Mouse (Mus musculus): ENCODE measurements at regions not wholly inside any gene's neighbourhood (a gene's known extent, or its start where the extent isn't known, plus 50 kb on each side); places are given as distances from the start of the nearest gene placed in this dataset.
"Not testable (repeated sequence)": the region's sequence is repeated elsewhere in the genome, so short reads cannot be mapped to it uniquely, and the experiment has no call there.

DNA sequence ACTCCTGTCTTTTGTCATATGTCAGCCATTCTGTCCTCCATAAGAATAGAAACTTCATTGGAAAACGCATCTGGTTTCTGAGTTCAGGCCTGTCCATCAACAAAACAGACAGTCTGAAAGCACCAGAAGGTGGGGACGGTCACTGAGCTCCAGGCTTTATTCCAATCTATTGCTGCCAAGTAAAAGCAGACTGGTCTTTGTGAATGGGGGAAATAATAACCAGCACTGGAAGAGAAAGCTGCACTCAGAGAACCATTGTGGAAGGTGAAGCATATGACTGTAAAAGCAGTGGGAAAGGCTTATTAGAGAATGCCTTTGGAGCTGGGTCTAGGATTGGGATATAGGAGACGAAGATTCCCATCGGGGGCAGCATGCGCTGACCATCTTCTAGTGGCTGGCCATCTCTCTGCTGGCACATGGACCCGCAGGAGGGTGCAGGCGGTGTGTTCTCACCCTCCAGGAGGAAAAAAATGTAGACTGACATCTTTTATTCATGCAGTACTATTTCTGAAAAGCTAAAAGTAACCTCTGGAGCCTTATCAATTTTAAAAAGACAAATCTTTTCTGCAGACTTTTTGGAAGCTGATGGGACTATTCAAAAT lies 1638.0 kb downstream of the Car8 start:
- no peak for ATAC-seq (ENCODE audit: extremely low read depth, insufficient number of reproducible peaks, low FRiP score, poor library complexity, severe bottlenecking)

DNA sequence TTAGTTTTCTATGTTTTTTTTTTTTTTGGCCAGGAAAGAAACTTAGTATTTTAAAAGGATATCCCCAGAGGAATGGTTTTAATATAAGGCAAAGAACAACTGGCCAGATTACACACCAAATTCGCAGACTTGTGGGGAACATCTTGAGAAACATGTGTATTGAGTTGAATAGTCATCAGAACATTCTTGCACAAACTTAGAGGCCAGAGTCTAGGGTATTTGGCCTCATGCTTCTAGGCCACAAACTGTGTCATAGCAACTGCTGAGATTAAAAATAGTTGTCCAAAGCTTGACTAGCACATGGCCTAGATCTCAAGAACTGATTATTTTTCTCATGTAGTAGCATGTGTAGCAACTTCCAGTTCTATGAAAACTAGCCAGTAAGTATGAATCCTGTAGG lies 1642.5 kb downstream of the Car8 start:
- no peak for ATAC-seq (ENCODE audit: extremely low read depth, insufficient number of reproducible peaks, low FRiP score, poor library complexity, severe bottlenecking)

DNA sequence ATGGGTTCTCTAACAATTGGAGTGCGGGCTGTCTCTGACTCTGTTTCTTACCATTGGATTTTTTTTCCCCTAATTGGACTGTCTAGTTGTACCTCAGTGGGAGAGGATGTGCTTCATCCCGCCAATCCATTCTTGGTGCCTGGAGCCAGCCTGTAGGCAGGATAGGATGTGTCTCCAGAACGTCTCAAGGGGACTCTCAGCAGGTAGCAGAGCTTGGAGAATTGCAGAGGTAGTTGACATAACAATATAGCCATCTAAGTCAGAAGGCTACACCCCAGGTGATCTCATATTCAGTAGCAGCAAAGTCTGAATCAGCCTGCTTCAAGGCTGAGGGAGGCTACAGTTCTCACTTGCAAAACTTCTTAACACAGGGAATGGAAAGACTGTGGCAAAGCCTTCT lies 1646.0 kb downstream of the Car8 start:
- ATAC-seq (ENCODE audit: extremely low read depth, insufficient number of reproducible peaks, low FRiP score, poor library complexity, severe bottlenecking) = not testable (repeated sequence)

DNA sequence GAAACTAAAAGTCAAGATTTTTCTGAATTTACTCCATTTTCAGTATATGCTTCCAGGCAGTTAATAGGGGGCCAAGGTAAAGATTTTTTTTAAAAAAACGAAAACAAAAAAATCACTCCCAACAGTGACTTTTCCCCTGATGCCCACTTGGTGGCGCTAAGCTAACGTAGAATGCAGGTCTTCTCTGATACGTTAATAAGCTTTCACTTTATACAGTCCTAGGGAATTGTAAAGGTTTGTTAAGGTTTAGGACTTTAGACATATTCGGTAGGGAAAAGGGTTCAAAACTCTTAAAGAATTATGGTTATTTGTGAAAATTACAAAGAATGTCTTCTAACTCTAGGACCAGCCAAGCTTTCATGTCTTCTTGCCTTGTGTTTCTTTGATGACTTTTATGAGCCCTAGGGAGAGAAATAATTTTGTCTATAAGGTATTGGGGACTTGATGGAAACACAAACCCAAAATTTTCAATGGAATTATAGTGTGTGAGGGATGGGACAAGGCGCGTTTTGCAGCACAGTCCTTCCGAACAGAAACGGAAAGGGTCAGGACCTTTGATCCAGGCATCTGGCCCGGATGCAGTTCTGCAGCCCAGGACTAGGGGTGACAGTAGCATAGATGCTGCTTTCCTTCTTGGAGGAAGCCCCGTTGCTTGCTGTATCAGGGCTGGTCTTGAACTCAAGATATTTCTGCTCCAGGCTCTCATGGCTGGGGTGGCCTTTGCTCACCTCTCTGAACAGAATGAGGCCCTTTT lies 1677.1 kb downstream of the Car8 start:
- no peak for ATAC-seq (ENCODE audit: extremely low read depth, insufficient number of reproducible peaks, low FRiP score, poor library complexity, severe bottlenecking)

DNA sequence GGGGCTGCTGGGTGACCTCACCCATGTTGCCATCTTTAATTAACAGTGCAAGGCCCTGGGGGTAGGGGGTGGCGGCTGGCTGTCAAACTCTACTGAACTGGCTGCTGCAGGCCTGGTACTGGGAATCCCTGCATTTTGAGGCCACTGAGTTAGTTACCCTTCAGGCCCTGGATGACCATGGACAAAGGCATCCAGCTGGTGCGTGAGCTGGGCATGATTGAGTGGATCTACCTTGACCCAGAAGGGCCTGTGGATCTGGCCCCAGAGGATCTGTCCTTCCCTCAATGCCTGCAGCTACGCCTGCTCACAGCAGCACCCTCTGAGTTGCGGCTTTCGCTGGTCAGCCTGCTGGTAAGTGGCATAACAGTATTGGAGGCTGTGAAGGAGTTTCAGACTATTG lies 1699.2 kb downstream of the Car8 start:
- no peak for ATAC-seq (ENCODE audit: extremely low read depth, insufficient number of reproducible peaks, low FRiP score, poor library complexity, severe bottlenecking)

DNA sequence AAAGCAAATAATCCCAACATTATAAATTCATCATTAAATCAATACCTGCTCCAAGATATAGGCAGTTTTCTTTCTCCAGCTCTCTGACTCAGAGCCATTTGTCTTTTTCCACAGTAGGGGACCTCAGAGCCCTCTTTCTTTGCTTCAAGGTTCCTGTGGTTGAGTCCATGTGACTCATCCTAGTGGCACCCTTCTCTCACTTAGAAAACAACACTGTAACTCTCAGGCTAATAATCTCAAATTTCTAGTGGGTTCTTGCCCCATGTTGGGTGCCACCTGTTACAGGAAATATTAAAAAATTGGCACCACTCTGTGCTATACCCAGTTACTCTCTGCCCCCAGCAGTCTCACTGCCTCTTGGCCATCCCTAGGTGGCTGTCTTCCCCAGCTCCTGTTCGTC lies 1706.4 kb downstream of the Car8 start:
- ATAC-seq (ENCODE audit: extremely low read depth, insufficient number of reproducible peaks, low FRiP score, poor library complexity, severe bottlenecking) = no peak

DNA sequence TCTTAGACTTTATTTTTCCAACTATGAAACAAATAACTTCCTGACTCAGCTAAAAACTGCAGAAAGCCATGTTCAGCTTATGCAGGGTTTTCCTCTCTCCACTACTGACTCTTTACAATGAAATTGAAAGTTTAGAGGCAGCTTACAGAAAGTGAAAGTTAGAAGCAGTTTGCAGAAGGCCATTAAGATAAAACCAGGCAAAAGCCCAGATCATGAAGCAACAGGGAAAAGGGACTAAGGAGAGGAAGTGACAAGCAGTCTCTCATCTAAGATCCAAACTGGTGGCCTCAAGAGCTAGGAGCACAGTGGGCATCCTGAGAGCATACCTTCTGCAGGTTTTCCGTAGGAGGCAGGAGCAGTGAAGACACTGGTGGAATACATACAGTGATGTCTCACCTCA lies 1721.2 kb downstream of the Car8 start:
- ATAC-seq (ENCODE audit: extremely low read depth, insufficient number of reproducible peaks, low FRiP score, poor library complexity, severe bottlenecking) = no peak

DNA sequence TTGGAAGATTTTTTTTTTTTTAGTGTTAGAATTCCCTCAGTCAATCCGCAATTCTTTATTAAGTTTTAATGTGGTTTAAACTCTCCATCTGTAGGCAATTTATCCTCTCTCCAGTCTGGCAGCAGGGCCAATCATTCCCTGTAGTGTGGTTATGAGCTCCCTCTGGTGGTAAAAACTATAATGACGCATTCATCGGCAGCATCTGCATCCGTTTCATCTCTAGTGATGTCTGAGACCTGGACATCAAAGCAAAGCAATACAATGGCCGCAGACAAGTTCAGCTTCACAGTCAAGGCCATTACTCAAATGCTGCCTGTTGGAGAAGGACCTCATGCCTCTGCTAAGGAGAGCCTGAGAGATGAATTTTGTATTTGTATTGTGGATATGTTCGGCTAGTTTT lies 1721.7 kb upstream of the Impad1 start:
- peak; percentile 78 for ATAC-seq (ENCODE audit: extremely low read depth, insufficient number of reproducible peaks, low FRiP score, poor library complexity, severe bottlenecking)

DNA sequence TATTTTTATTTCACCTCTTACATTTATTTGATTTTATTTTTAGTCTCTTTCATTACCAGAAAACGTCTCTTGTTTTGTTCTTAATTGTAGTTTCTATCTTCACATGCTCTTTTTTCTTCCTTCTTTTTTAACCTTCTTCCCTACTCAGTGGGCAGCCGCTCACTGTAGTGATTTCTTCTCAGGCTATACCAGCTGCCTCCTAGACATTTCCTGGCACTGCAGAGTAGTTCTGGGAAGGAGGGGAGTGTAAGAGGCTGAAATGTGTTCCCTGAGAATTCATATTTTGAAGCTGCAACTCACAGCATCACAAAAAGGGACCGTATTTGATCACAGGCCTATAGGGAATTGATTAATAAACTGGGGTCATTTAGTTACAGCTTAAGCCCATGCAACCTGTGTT lies 1720.5 kb upstream of the Impad1 start:
- no peak for ATAC-seq (ENCODE audit: extremely low read depth, insufficient number of reproducible peaks, low FRiP score, poor library complexity, severe bottlenecking)

DNA sequence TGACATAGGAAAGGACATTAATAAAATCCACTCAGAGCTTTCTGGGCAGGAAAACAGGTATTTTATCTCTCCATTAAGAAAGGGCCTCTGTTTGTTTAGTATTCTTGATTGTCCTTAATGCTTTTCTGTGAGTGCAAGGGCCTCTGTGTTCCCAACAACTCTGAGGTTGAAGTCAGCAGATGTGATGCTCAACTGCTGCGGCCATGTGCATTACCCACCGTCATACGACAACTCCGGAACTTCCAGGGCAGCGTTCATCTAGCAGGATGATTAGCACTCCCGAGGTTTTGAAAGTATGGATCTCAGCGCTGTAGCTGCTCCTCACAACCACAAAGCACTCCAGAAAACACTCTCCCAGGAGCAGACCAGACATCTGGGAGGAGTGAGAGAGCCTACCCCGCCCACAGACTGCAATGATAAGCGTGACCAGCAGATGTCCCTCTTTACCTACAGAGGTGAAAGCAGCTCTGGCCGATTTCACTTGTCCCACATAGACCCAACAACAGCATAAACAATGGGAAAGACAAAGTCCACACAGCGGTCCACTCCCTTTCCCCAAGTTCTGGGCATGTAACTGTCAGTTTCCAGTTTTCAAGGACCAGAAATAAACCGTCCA lies 1719.7 kb upstream of the Impad1 start:
- peak; percentile 77 for ATAC-seq (ENCODE audit: extremely low read depth, insufficient number of reproducible peaks, low FRiP score, poor library complexity, severe bottlenecking)

DNA sequence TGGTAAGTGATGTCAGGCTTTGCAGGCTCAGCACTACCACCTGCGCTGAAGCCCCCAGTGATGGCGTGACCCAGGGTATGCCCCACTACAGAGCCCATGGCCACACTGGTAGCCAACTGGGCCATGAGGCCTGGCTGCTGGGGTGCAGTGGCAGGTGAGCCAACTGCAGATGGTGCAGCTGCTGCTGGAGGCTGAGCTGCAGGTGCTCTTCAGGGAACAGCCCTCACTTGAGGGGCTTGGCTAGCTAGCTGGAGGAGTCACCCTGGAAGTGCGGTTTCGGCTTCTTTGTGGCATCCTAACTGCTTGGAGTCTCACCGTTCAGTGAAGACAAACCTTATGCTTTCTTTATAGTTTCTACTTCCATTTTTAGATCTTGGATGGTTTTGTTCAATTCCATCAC lies 1714.9 kb upstream of the Impad1 start:
- no peak for ATAC-seq (ENCODE audit: extremely low read depth, insufficient number of reproducible peaks, low FRiP score, poor library complexity, severe bottlenecking)
